Mouse (Mus musculus) liver, embryonic 12.5 days (tissue): Measurements from ENCODE around the gene Drd4. TPM values are rescaled to one million over a fixed set of nuclear protein-coding genes. Genes with fewer than 3 reads are reported as not detected.

ENCODE experiments used
- ATAC-seq: fragments of 200-750 bp; cut with Nextera tagmentation; 2 replicates; pipeline ENCODE4 v1.8.0; 2017; ENCODE audit warnings: moderate number of reproducible peaks, mild to moderate bottlenecking, moderate library complexity
- H3K27ac ChIP-seq: fragments of 300-500 bp; sonication (generic); 2 replicates; pipeline ENCODE4 v1.5.1; 2016; ENCODE audit warnings: mild to moderate bottlenecking
- H3K27me3 ChIP-seq: fragments of 300-500 bp; sonication (generic); replicated peaks from 2 replicates; pipeline ENCODE4 v1.6.1; 2016; ENCODE audit warnings: mild to moderate bottlenecking, moderate library complexity
- H3K36me3 ChIP-seq: fragments of 300-500 bp; sonication (generic); 2 replicates; pipeline ENCODE4 v1.6.1; 2016; ENCODE audit warnings: mild to moderate bottlenecking, moderate library complexity
- H3K4me1 ChIP-seq: fragments of 300-500 bp; sonication (generic); 2 replicates; pipeline ENCODE4 v1.6.1; 2016
- H3K4me2 ChIP-seq: fragments of 300-500 bp; sonication (generic); 2 replicates; pipeline ENCODE4 v1.6.1; 2016; ENCODE audit warnings: mild to moderate bottlenecking, moderate library complexity
- H3K4me3 ChIP-seq: fragments of 300-500 bp; sonication (generic); 2 replicates; pipeline ENCODE4 v1.5.1; 2016; ENCODE audit warnings: mild to moderate bottlenecking, moderate library complexity
- H3K9ac ChIP-seq: fragments of 300-500 bp; sonication (generic); 2 replicates; pipeline ENCODE4 v1.6.1; 2016; ENCODE audit warnings: mild to moderate bottlenecking, moderate library complexity
- H3K9me3 ChIP-seq: fragments of 300-500 bp; sonication (generic); replicated peaks from 2 replicates; pipeline ENCODE4 v1.6.1; 2016; ENCODE audit warnings: mild to moderate bottlenecking, moderate library complexity
- WGBS: fragments of 180-500 bp; shearing (Covaris S2); methylation state at CpG from one replicate; pipeline ENCODE4 v1.1.7; 2016; ENCODE audit not compliant: insufficient replicate concordance; 5-methylcytosine and 5-hydroxymethylcytosine counted together
- polyA plus RNA-seq: library from polyadenylated mRNA; unstranded; fragments of >200 nt; fragmentation: Nextera tagmentation; extraction: Ambion mirVana; gene quantifications from 2 replicates; pipeline ENCODE4 v1.2.1, GENCODE M21; 2016

Drd4 gene
- polyA plus RNA-seq, 1 experiment from 2014 or later = 0.04 TPM

GRCm38 (mm10) chr7:141270631-141271030, 21.2 kb upstream of the Drd4 start:
- Histone ChIP-seq H3K4me2 (no peak overlapping the region), H3K9me3 (no peaks in the 10 kb centered on the region), H3K27me3 (peaks cover 32% of the 10 kb centered on the region), H3K4me1 (peaks cover 20% of the 10 kb centered on the region), H3K9ac (no peak overlapping the region), H3K27ac (no peak overlapping the region), H3K4me3 (no peak overlapping the region), H3K36me3 (no peaks in the 10 kb centered on the region)
- no peak for ATAC-seq
- WGBS = 64% methylated on average over 3 of the region's 3 CpGs

GRCm38 (mm10) chr7:141275356-141275755, 16.4 kb upstream of the Drd4 start:
- 77% methylated on average over 9 of the region's 9 CpGs for WGBS
- Histone ChIP-seq H3K4me3 (no peak overlapping the region), H3K9me3 (no peaks in the 10 kb centered on the region), H3K27ac (no peak overlapping the region), H3K36me3 (no peaks in the 10 kb centered on the region), H3K9ac (no peak overlapping the region), H3K4me2 (no peak overlapping the region), H3K4me1 (peaks cover 15% of the 10 kb centered on the region), H3K27me3 (peaks cover 57% of the 10 kb centered on the region)
- ATAC-seq = no peak

DNA sequence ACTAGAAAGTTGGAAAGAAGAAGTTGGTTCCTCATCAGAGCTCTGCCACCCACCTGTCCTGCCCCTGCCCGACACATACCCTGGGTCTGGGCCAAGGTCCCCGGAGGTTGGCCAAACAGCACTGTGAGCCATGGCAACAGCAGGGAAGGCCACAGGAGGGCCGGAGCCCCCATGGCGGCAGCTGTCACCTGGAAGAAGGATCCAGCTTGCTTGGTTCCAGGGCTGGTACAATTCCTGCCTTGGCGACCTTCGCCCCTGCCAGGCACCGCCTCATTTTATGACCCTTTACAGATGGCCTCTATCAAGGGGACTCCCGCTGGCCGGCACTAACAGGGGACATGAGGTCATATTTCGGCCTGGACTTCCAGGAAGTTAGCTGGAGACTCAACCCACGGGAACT, 15.3 kb upstream of the Drd4 start, which contains the start of gene Cdhr5:
TSS of gene Cdhr5 (minus strand) at position 241 of the 400 bp plus-strand sequence.
- WGBS = 68% methylated on average over 11 of the region's 11 CpGs
- H3K27ac ChIP-seq = no peak within 1 kb of the TSS
- H3K4me3 ChIP-seq = no peak within 1 kb of the TSS
- no peak within 1 kb of the TSS for H3K9ac ChIP-seq
- H3K36me3 ChIP-seq = no peaks in the 10 kb centered on the region
- H3K9me3 ChIP-seq = no peaks in the 10 kb centered on the region
- peaks cover 15% of the 10 kb centered on the region for H3K4me1 ChIP-seq
- no peak within 1 kb of the TSS for H3K4me2 ChIP-seq
- H3K27me3 ChIP-seq = peaks cover 66% of the 10 kb centered on the region
- no peak for ATAC-seq

DNA sequence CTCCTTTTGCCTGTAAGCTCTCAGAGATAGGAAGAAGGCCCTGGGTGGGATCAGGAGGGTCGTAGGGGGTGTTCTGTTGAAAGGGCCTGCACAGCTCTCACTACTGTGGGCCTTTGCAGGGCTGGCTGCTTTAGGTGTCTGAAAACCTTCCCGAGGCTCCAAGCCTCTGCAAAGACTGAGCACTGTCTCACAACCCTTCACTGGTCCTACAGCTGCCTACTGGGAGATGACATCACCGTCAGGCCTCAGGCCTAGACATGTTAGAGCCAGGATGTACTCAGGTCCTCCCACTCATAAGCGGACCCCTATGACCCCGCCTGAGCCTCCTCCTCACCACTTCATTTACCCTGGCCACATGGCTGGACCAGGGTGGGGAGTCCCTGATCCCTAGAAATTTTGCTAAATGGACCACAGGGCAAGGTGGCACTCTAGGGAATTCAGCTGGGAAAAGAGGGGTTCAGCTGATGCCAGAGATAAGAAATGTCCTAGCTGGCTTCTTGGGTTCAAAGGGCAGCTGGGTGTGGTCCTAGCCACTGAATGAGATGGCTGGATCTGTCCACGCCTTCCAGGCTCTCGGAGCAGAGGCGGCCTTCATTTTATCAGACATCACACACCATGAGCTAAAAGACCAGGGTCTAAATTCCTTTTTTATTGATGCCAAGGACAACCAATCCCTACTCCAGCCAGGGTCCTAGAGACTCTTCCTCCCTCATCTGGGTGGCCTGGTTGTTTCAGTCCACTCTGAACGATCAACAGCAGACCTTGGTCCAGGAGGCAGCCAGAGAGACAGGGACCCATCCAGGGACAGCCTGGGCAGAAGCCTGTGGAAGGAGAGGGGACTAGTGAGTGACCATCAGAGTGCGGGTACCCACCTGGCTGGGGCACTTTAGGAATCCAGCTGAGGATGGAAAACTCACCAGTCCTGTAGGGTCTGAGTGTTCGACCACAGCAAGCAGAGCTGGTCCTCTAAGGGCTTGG, 13.8 kb upstream of the Drd4 start:
- H3K4me3 ChIP-seq = no peak overlapping the region
- ATAC-seq = peak; percentile 12; the same call in 1 of the 2 replicates

GRCm38 (mm10) chr7:141278766-141279590, 12.8 kb upstream of the Drd4 start, which contains the start of gene Sct:
TSS of gene Sct (minus strand) at chr7:141279133.
- Histone ChIP-seq H3K36me3 (no peaks in the 10 kb centered on the region), H3K27me3 (peaks cover 72% of the 10 kb centered on the region), H3K9ac (peak within 1 kb of the TSS; percentile 54), H3K9me3 (no peaks in the 10 kb centered on the region), H3K4me2 (peak within 1 kb of the TSS; percentile 77), H3K27ac (no peak within 1 kb of the TSS), H3K4me3 (peak within 1 kb of the TSS; percentile 42), H3K4me1 (peaks cover 15% of the 10 kb centered on the region)
- 5% methylated on average over 46 of the region's 46 CpGs for WGBS
- ATAC-seq = peak; percentile 46

More for the DNA sequence above, 13.8 kb upstream of the Drd4 start:
- Histone ChIP-seq H3K9ac (no peak overlapping the region), H3K4me2 (peak overlapping the region; percentile 77; the same call in 1 of the 2 replicates), H3K27ac (no peak overlapping the region), H3K9me3 (no peaks in the 10 kb centered on the region), H3K4me1 (peaks cover 15% of the 10 kb centered on the region), H3K36me3 (no peaks in the 10 kb centered on the region), H3K27me3 (peaks cover 68% of the 10 kb centered on the region)
- 68% methylated on average over 11 of the region's 11 CpGs for WGBS

GRCm38 (mm10) chr7:141281442-141281841, 10.4 kb upstream of the Drd4 start:
- Histone ChIP-seq H3K36me3 (no peaks in the 10 kb centered on the region), H3K27me3 (peaks cover 65% of the 10 kb centered on the region)
- 76% methylated on average over 6 of the region's 6 CpGs for WGBS

GRCm38 (mm10) chr7:141282756-141283155, 9.1 kb upstream of the Drd4 start:
- Histone ChIP-seq H3K4me3 (no peak overlapping the region), H3K4me1 (peaks cover 15% of the 10 kb centered on the region), H3K9ac (no peak overlapping the region), H3K27me3 (peaks cover 55% of the 10 kb centered on the region), H3K4me2 (no peak overlapping the region), H3K9me3 (no peaks in the 10 kb centered on the region), H3K36me3 (no peaks in the 10 kb centered on the region), H3K27ac (no peak overlapping the region)
- WGBS = 69% methylated on average over 4 of the region's 4 CpGs
- ATAC-seq = no peak

More at GRCm38 (mm10) chr7:141281442-141281841, 10.4 kb upstream of the Drd4 start:
- Histone ChIP-seq H3K4me3 (no peak overlapping the region), H3K27ac (no peak overlapping the region), H3K9me3 (no peaks in the 10 kb centered on the region), H3K4me1 (peaks cover 15% of the 10 kb centered on the region), H3K4me2 (no peak overlapping the region), H3K9ac (no peak overlapping the region)
- ATAC-seq = no peak

DNA sequence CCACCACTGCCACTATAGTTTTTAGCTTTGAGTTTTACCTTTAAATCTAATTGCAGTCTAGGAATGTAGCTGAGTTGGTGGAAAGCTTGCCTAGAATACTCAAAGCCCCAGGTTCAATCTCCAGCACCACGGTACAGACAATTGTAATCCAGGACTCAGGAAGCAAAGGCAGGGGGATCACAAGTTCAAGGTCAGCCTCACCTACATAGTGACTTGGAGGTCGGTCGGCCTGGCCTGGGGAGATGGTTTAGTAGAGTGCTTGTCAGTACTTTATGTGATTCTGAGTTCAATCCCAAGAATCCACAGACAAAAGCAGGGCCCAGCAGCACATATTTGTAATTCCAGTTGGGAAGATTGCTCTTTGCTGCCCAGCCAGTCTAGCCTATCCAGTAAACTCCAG, 3.8 kb upstream of the Drd4 start:
- no peak for ATAC-seq
- 63% methylated on average over 3 of the region's 3 CpGs for WGBS

GRCm38 (mm10) chr7:141292583-141293388, 980 bp downstream of the Drd4 start:
- Histone ChIP-seq H3K9me3 (no peaks in the 10 kb centered on the region), H3K4me3 (0 out of 2 replicates have a peak overlapping the region, but pooled peaks have one; percentile 45), H3K36me3 (peaks cover 11% of the 10 kb centered on the region), H3K9ac (no peak overlapping the region), H3K27ac (no peak overlapping the region), H3K27me3 (peaks cover 86% of the 10 kb centered on the region), H3K4me2 (no peak overlapping the region), H3K4me1 (peaks cover 28% of the 10 kb centered on the region)
- WGBS = 31% methylated on average over 15 of the region's 15 CpGs
- ATAC-seq = no peak

More for the DNA sequence above, 3.8 kb upstream of the Drd4 start:
- no peak overlapping the region for H3K9ac ChIP-seq
- H3K36me3 ChIP-seq = no peaks in the 10 kb centered on the region
- H3K9me3 ChIP-seq = no peaks in the 10 kb centered on the region
- H3K4me2 ChIP-seq = no peak overlapping the region
- no peak overlapping the region for H3K4me3 ChIP-seq
- H3K4me1 ChIP-seq = peaks cover 8% of the 10 kb centered on the region
- H3K27me3 ChIP-seq = peaks cover 60% of the 10 kb centered on the region
- no peak overlapping the region for H3K27ac ChIP-seq

GRCm38 (mm10) chr7:141293852-141294471, 2.2 kb downstream of the Drd4 start:
- peaks cover 34% of the 10 kb centered on the region for H3K4me1 ChIP-seq
- H3K27me3 ChIP-seq = peaks cover 75% of the 10 kb centered on the region
- no peaks in the 10 kb centered on the region for H3K9me3 ChIP-seq
- peak overlapping the region; percentile 30 for H3K4me3 ChIP-seq
- ATAC-seq = no peak
- peaks cover 11% of the 10 kb centered on the region for H3K36me3 ChIP-seq
- no peak overlapping the region for H3K9ac ChIP-seq
- 2% methylated on average over 53 of the region's 53 CpGs for WGBS
- H3K4me2 ChIP-seq = peak overlapping the region; percentile 55
- H3K27ac ChIP-seq = no peak overlapping the region

DNA sequence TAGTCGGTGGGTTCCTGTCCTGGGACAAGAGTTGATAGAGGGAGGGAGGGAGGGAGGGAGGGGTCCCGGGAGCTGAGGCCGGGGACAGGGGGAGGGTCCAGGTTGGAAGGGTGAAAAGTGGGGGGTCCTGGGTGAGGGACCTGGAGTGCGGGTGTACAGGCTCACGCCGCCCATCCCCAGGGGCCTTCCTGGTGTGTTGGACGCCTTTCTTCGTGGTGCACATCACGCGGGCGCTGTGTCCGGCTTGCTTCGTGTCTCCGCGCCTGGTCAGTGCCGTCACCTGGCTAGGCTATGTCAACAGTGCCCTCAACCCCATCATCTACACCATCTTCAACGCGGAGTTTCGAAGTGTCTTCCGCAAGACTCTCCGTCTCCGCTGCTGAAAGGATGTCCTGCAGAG, 2.7 kb downstream of the Drd4 start:
- Histone ChIP-seq H3K36me3 (peaks cover 16% of the 10 kb centered on the region), H3K27me3 (peaks cover 71% of the 10 kb centered on the region), H3K4me2 (peak overlapping the region; percentile 55), H3K9ac (no peak overlapping the region), H3K4me3 (peak overlapping the region; percentile 30), H3K27ac (no peak overlapping the region), H3K9me3 (no peaks in the 10 kb centered on the region), H3K4me1 (peaks cover 34% of the 10 kb centered on the region)
- WGBS = 8% methylated on average over 21 of the region's 22 CpGs
- no peak for ATAC-seq
